Mouse (Mus musculus): ENCODE results near the gene Cnot8.

DNA sequence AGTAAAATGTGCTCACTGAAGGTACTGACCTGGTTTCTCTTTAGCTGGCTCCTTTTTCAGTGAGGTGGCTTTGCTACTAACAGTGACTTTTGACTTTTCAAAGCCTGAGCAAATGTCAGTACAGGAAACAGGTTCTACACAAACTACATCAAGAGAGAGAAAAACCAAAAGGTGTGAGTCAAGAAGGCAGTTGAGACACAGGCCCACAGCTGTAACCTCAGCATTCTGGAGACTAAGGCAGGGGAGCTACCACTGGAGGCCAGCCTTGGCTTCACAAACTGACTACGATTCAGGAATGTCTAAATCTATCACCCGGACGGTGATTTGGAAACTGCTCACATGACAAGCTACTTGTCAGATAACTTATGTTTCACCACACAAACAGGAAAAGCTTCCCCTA is 35.5 kb downstream of the Cnot8 start:
- TF ChIP-seq CTCF (IDR thresholded peaks at IDR 0.05; ENCODE audit: borderline replicate concordance, insufficient read depth, low read depth, low read length) (no peak), POLR2A (IDR thresholded peaks at IDR 0.05; ENCODE audit: borderline replicate concordance, insufficient read depth, low read length) (no peak)
